In genomic region chr4:62805841-62806240, GRCm38 (mm10) we compare ENCODE assay signal across 10 mouse cellular contexts.
DNase-seq lines count a peak whose midpoint lies in the region; ATAC-seq lines count a peak whose summit lies in the region.
"Had no signal": no experiment of that assay in that cellular context is flagged by ENCODE, and none has a peak within 500 bp of the region (broad histone marks: within the 10 kb centered on the region; RNA-seq: fewer than 3 reads in every experiment).

No protein-coding gene starts in this region.

- H3K36me3 ChIP-seq in liver, embryonic 11.5 days (ENCODE audit: control insufficient read depth, insufficient read depth, low read length) = no peaks in the 10 kb centered on the region
- H3K36me3 ChIP-seq in heart, embryonic 12.5 days = no peaks in the 10 kb centered on the region
- H3K36me3 ChIP-seq in forebrain, embryonic 16.5 days (ENCODE audit: control insufficient read depth, insufficient read depth) = no peaks in the 10 kb centered on the region

- peak; percentile 21 for DNase-seq in adrenal gland, postnatal 10 days
- DNase-seq in adrenal gland, postnatal 4 days (ENCODE audit: low spot score in 2 of 2) = no peak
- peak; percentile 9 for DNase-seq in liver
- no peak for DNase-seq in liver, embryonic 11.5 days (ENCODE audit: low spot score)
- DNase-seq in naive thymus-derived CD4-positive, alpha-beta T cell, adult 2 months (ENCODE audit: low read depth) = peak; percentile 49
- DNase-seq in spleen, postnatal 4 days (ENCODE audit: low spot score in 2 of 2) = no peak
- DNase-seq: right cerebral cortex, postnatal 14 days had no signal

- no peak overlapping the region for H3K4me3 ChIP-seq in liver, embryonic 11.5 days (ENCODE audit: low read depth, low read length)
- H3K4me3 ChIP-seq in heart, embryonic 12.5 days = no peak overlapping the region
- H3K4me3 ChIP-seq in forebrain, embryonic 16.5 days (replicated peaks; ENCODE audit: low read length) = no peak overlapping the region

- H3K27ac ChIP-seq in liver, embryonic 11.5 days (ENCODE audit: low read depth, low read length) = no peak overlapping the region
- H3K27ac ChIP-seq in heart, embryonic 12.5 days (ENCODE audit: poor library complexity, severe bottlenecking) = 0 out of 2 replicates have a peak overlapping the region, but pooled peaks have one; percentile 21
- no peak overlapping the region for H3K27ac ChIP-seq in forebrain, embryonic 16.5 days (ENCODE audit: low read length)

- no peaks in the 10 kb centered on the region for H3K9me3 ChIP-seq in liver, embryonic 11.5 days (ENCODE audit: control insufficient read depth, low read length)
- no peaks in the 10 kb centered on the region for H3K9me3 ChIP-seq in heart, embryonic 12.5 days (replicated peaks)
- no peaks in the 10 kb centered on the region for H3K9me3 ChIP-seq in forebrain, embryonic 16.5 days (ENCODE audit: control insufficient read depth, low read length)

- H3K4me1 ChIP-seq in liver, embryonic 11.5 days (replicated peaks; ENCODE audit: control insufficient read depth, insufficient read depth, low read length) = peaks cover 15% of the 10 kb centered on the region
- peaks cover 19% of the 10 kb centered on the region for H3K4me1 ChIP-seq in heart, embryonic 12.5 days (replicated peaks)
- H3K4me1 ChIP-seq in forebrain, embryonic 16.5 days (replicated peaks; ENCODE audit: control insufficient read depth, insufficient read depth, low read length) = no peaks in the 10 kb centered on the region

- no peak overlapping the region for H3K4me2 ChIP-seq in liver, embryonic 11.5 days
- H3K4me2 ChIP-seq in heart, embryonic 12.5 days = no peak overlapping the region
- no peak overlapping the region for H3K4me2 ChIP-seq in forebrain, embryonic 16.5 days (ENCODE audit: low read length)
- H3K4me2 ChIP-seq: midbrain, embryonic 11.5 days had no signal

- no peaks in the 10 kb centered on the region for H3K27me3 ChIP-seq in liver, embryonic 11.5 days (replicated peaks; ENCODE audit: control insufficient read depth, insufficient read depth, low read length)
- H3K27me3 ChIP-seq in heart, embryonic 12.5 days (replicated peaks) = no peaks in the 10 kb centered on the region
- no peaks in the 10 kb centered on the region for H3K27me3 ChIP-seq in forebrain, embryonic 16.5 days (replicated peaks; ENCODE audit: control insufficient read depth, insufficient read depth, low read length)

- ATAC-seq in liver, embryonic 11.5 days (replicated peaks; ENCODE audit: low FRiP score) = no peak
- peak; percentile 47 for ATAC-seq in heart, embryonic 12.5 days (ENCODE audit: insufficient number of reproducible peaks, low FRiP score)
- no peak for ATAC-seq in forebrain, embryonic 16.5 days

- no peak overlapping the region for H3K9ac ChIP-seq in liver, embryonic 11.5 days (ENCODE audit: low read depth, low read length)
- no peak overlapping the region for H3K9ac ChIP-seq in heart, embryonic 12.5 days
- H3K9ac ChIP-seq in forebrain, embryonic 16.5 days (replicated peaks; ENCODE audit: low read depth, low read length) = no peak overlapping the region

- WGBS in liver, embryonic 11.5 days = 8% methylated on average over 6 of the region's 6 CpGs
- 13% methylated on average over 6 of the region's 6 CpGs for WGBS in heart, embryonic 12.5 days
- 55% methylated on average over 6 of the region's 6 CpGs for WGBS in forebrain, embryonic 16.5 days

Comparison
In these comparisons a context has a peak if more than half of its experiments do, and no peak if none do; other contexts are left out.
1. DNase-seq: peak in adrenal gland, postnatal 10 days (single experiment), liver (single experiment) and naive thymus-derived CD4-positive, alpha-beta T cell, adult 2 months (single experiment); none in adrenal gland, postnatal 4 days (0 of 2), liver, embryonic 11.5 days (single experiment) and spleen, postnatal 4 days (0 of 2).